Mouse (Mus musculus) kidney, embryonic 16.5 days (tissue): ENCODE measurements around the gene Mei1. TPM values are rescaled to one million over a fixed set of nuclear protein-coding genes. Genes with fewer than 3 reads are reported as not detected.

Source experiments
- ATAC-seq: fragments of 200-750 bp; cut with Nextera tagmentation; 2 replicates; pipeline ENCODE4 v1.8.0; 2017; ENCODE audit warnings: moderate TSS enrichment; ENCODE audit not compliant: low FRiP score, low TSS enrichment
- H3K27ac ChIP-seq: fragments of 300-500 bp; sonication (generic); 2 replicates; pipeline ENCODE4 v1.5.1; 2014; ENCODE audit warnings: low read length
- H3K27me3 ChIP-seq: fragments of 300-500 bp; sonication (generic); 2 replicates; pipeline ENCODE4 v1.6.1; 2014; ENCODE audit warnings: low read length, control low read depth, mixed read lengths; ENCODE audit not compliant: insufficient read depth
- H3K36me3 ChIP-seq: fragments of 300-500 bp; sonication (generic); 2 replicates; pipeline ENCODE4 v1.6.1; 2014; ENCODE audit warnings: low read length, control low read depth, mixed read lengths; ENCODE audit not compliant: insufficient read depth
- H3K4me1 ChIP-seq: fragments of 300-500 bp; sonication (generic); 2 replicates; pipeline ENCODE4 v1.6.1; 2014; ENCODE audit warnings: low read length, control low read depth, mixed read lengths; ENCODE audit not compliant: insufficient read depth
- H3K4me2 ChIP-seq: fragments of 300-500 bp; sonication (generic); replicated peaks from 2 replicates; pipeline ENCODE4 v1.6.1; 2014; ENCODE audit warnings: low read depth, low read length
- H3K4me3 ChIP-seq: fragments of 300-500 bp; sonication (generic); 2 replicates; pipeline ENCODE4 v1.5.1; 2014; ENCODE audit warnings: mild to moderate bottlenecking, low read length
- H3K9ac ChIP-seq: fragments of 300-500 bp; sonication (generic); replicated peaks from 2 replicates; pipeline ENCODE4 v1.6.1; 2014; ENCODE audit warnings: low read length
- H3K9me3 ChIP-seq: fragments of 300-500 bp; sonication (generic); 2 replicates; pipeline ENCODE4 v1.6.1; 2016; ENCODE audit warnings: low read length, control low read depth
- WGBS: fragments of 180-500 bp; shearing (Covaris S2); extraction: QIAGEN DNeasy Blood & Tissue Kit; methylation state at CpG from one replicate; pipeline ENCODE4 v1.1.7; 2014; 5-methylcytosine and 5-hydroxymethylcytosine counted together
- polyA plus RNA-seq: library from polyadenylated mRNA; unstranded; fragments of >200 nt; fragmentation: Nextera tagmentation; extraction: Ambion mirVana; gene quantifications from 2 replicates; pipeline ENCODE4 v1.2.1, GENCODE M21; 2015

Mei1 gene
- 0.10 TPM in 1 of 2 replicates, not detected in the other for polyA plus RNA-seq

GRCm38 (mm10) chr15:82069898-82070297, at the start of gene Mei1:
Gene Mei1, plus strand, starts transcription at chr15:82069996.
- H3K9ac ChIP-seq: no peak within 1 kb of the TSS
- H3K9me3 ChIP-seq: no peaks in the 10 kb centered on the region
- H3K27me3 ChIP-seq: peaks cover 29% of the 10 kb centered on the region
- H3K36me3 ChIP-seq: no peaks in the 10 kb centered on the region
- 21% methylated on average over 39 of the region's 40 CpGs for WGBS
- ATAC-seq: no peak
- peaks cover 3% of the 10 kb centered on the region; the same call in 1 of the 2 replicates for H3K4me1 ChIP-seq
- H3K4me3 ChIP-seq: peak within 1 kb of the TSS; percentile 22; the same call in 1 of the 2 replicates
- no peak within 1 kb of the TSS; the same call in 1 of the 2 replicates for H3K4me2 ChIP-seq
- no peak within 1 kb of the TSS for H3K27ac ChIP-seq

GRCm38 (mm10) chr15:82022535-82023088, 47.2 kb upstream of the Mei1 start:
- Histone ChIP-seq H3K4me2 (no peak overlapping the region), H3K9ac (no peak overlapping the region), H3K4me1 (no peaks in the 10 kb centered on the region), H3K9me3 (no peaks in the 10 kb centered on the region), H3K36me3 (peaks cover 52% of the 10 kb centered on the region), H3K27me3 (no peaks in the 10 kb centered on the region), H3K4me3 (no peak overlapping the region), H3K27ac (no peak overlapping the region)
- WGBS: 80% methylated on average over 13 of the region's 13 CpGs
- ATAC-seq: no peak

GRCm38 (mm10) chr15:82023965-82024635, 45.7 kb upstream of the Mei1 start:
- Histone ChIP-seq H3K9me3 (no peaks in the 10 kb centered on the region), H3K27me3 (no peaks in the 10 kb centered on the region), H3K4me2 (no peak overlapping the region), H3K4me3 (no peak overlapping the region), H3K9ac (no peak overlapping the region), H3K36me3 (peaks cover 53% of the 10 kb centered on the region), H3K27ac (no peak overlapping the region), H3K4me1 (no peaks in the 10 kb centered on the region)
- 88% methylated on average over 6 of the region's 6 CpGs for WGBS
- ATAC-seq: no peak

- Histone ChIP-seq H3K27ac (no peak overlapping the region), H3K4me2 (no peak overlapping the region), H3K9ac (no peak overlapping the region), H3K4me1 (no peaks in the 10 kb centered on the region), H3K27me3 (no peaks in the 10 kb centered on the region), H3K4me3 (no peak overlapping the region), H3K9me3 (no peaks in the 10 kb centered on the region), H3K36me3 (peaks cover 65% of the 10 kb centered on the region)
- WGBS: 88% methylated on average over 7 of the region's 7 CpGs
- ATAC-seq: no peak
These were observed 42.5 kb upstream of the Mei1 start for GRCm38 (mm10) chr15:82027276-82027675.

GRCm38 (mm10) chr15:82027726-82028125, 42.1 kb upstream of the Mei1 start:
- H3K9me3 ChIP-seq: no peaks in the 10 kb centered on the region
- no peak overlapping the region for H3K27ac ChIP-seq
- no peaks in the 10 kb centered on the region for H3K4me1 ChIP-seq
- H3K27me3 ChIP-seq: no peaks in the 10 kb centered on the region
- H3K4me2 ChIP-seq: no peak overlapping the region
- no peak overlapping the region for H3K4me3 ChIP-seq
- no peak for ATAC-seq
- WGBS: 86% methylated on average over 7 of the region's 7 CpGs
- no peak overlapping the region for H3K9ac ChIP-seq
- peaks cover 61% of the 10 kb centered on the region for H3K36me3 ChIP-seq

- no peak for ATAC-seq
These were observed 37.4 kb upstream of the Mei1 start for GRCm38 (mm10) chr15:82032386-82032785.

GRCm38 (mm10) chr15:82033762-82034161, 36.0 kb upstream of the Mei1 start, which contains the start of gene Desi1:
Gene Desi1, minus strand, starts transcription at chr15:82033862.
- Histone ChIP-seq H3K9me3 (no peaks in the 10 kb centered on the region), H3K4me2 (no peak within 1 kb of the TSS), H3K4me3 (no peak within 1 kb of the TSS), H3K36me3 (peaks cover 39% of the 10 kb centered on the region), H3K27me3 (no peaks in the 10 kb centered on the region), H3K9ac (no peak within 1 kb of the TSS), H3K4me1 (no peaks in the 10 kb centered on the region), H3K27ac (no peak within 1 kb of the TSS)
- ATAC-seq: no peak
- WGBS: 75% methylated on average over 4 of the region's 4 CpGs

More at GRCm38 (mm10) chr15:82032386-82032785, 37.4 kb upstream of the Mei1 start:
- H3K27ac ChIP-seq: no peak overlapping the region
- no peaks in the 10 kb centered on the region for H3K27me3 ChIP-seq
- 88% methylated on average over 7 of the region's 7 CpGs for WGBS
- H3K36me3 ChIP-seq: peaks cover 40% of the 10 kb centered on the region
- no peak overlapping the region for H3K9ac ChIP-seq
- no peak overlapping the region for H3K4me2 ChIP-seq
- H3K4me1 ChIP-seq: no peaks in the 10 kb centered on the region
- H3K9me3 ChIP-seq: no peaks in the 10 kb centered on the region
- H3K4me3 ChIP-seq: no peak overlapping the region

- H3K27ac ChIP-seq: no peak overlapping the region
- no peak overlapping the region for H3K4me3 ChIP-seq
- 78% methylated on average over 12 of the region's 12 CpGs for WGBS
- H3K4me1 ChIP-seq: no peaks in the 10 kb centered on the region
- H3K9me3 ChIP-seq: no peaks in the 10 kb centered on the region
- ATAC-seq: no peak
- no peak overlapping the region for H3K4me2 ChIP-seq
- H3K9ac ChIP-seq: no peak overlapping the region
- peaks cover 45% of the 10 kb centered on the region for H3K36me3 ChIP-seq
- H3K27me3 ChIP-seq: no peaks in the 10 kb centered on the region
These were observed 33.7 kb upstream of the Mei1 start for GRCm38 (mm10) chr15:82035904-82036689.

GRCm38 (mm10) chr15:82040650-82041049, 29.1 kb upstream of the Mei1 start:
- Histone ChIP-seq H3K4me1 (peaks cover 10% of the 10 kb centered on the region), H3K27ac (no peak overlapping the region), H3K36me3 (peaks cover 42% of the 10 kb centered on the region), H3K9ac (no peak overlapping the region), H3K9me3 (no peaks in the 10 kb centered on the region), H3K4me2 (no peak overlapping the region), H3K27me3 (no peaks in the 10 kb centered on the region), H3K4me3 (no peak overlapping the region)
- ATAC-seq: no peak
- 100% methylated on average over 1 of the region's 1 CpGs for WGBS
